Mouse (Mus musculus): ENCODE results near the gene Tmem219.

- TF ChIP-seq POLR2A (IDR thresholded peaks at IDR 0.05; ENCODE audit: control insufficient read depth, extremely low read depth, insufficient read depth, low read length, poor library complexity): no peak
- no peak for TF ChIP-seq CTCF (IDR thresholded peaks at IDR 0.05; ENCODE audit: borderline replicate concordance, control insufficient read depth, extremely low read depth, insufficient read depth, low read length, poor library complexity)
These were observed 61.7 kb downstream of the Tmem219 start for GRCm38 (mm10) chr7:126860987-126861386.
